Mouse (Mus musculus) B cell, adult 2 months (primary cell): ENCODE data around the gene Prkag1.

Source experiments
- DNase-seq, 2 experiments: peaks; one replicate each; pipeline ENCODE4 v3.0.0; 2022

Gene Prkag1

DNA sequence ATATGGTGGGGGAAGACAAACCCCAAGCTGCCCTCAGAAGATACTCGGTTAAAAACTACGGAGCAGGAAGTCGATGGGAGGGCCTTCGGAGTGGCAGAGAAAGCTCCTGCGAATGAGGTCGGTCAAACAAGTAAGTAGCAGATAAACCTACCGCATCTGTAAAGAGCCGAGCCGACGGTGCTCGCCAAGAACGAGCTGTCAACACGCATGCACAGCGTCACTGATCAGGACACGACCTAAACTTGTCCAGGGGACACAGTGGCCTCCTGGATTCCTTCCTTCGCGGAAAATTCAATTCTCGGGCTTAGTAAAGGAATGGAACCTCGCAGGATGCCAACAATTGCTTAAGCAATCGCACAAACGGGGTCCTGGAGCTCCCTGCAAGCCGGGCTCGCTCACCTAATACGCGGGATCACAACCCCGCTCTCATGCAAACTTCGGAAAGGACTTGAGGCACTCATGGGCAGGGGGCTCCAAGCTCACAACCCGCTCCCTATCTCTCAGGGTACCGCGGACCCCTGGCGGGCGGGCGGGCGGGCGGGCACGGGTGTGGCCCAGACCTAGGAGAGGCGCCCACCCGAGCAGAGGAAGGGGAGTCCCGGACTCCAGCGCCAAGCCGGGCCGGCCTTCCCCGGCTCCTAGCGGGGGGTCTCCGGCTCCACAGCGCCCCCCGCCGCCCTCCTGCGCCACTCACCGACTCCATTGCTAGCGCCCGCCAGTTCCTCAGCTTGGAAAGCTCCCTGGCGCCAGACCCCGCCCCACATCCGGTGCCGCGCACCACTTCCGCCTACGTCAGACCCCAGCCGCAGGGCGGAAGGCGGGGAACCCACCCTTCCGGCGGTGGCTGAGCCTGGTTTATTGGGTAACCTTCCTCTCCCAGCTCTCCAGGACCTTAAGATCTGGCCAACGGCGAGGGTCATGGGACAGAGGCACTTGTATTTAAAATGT is at the start of gene Prkag1:
Prkag1 (minus strand) TSS at position 786 of the 948 bp plus-strand sequence.
- DNase-seq = peak; percentile 99

DNA sequence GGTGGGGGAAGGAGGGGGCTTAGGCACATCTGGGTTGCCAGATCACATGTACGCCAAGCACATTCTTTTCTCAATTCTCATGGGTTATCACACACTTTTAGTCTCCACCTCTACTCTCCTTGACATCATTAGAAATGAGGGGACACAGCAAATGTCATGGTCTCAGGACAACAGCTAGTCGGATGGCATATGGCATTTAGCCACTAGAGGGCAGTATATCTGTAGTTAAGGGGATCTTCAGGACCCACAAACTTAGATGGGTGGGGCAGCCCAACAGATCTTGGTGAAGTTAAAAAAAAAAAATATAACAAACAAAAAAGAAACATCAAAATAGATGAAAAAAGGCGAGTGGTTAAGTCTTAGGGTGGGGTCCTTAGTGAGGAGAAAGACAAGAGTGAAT is 46.0 kb upstream of the Prkag1 start:
- DNase-seq = peak; percentile 77 to 82

DNA sequence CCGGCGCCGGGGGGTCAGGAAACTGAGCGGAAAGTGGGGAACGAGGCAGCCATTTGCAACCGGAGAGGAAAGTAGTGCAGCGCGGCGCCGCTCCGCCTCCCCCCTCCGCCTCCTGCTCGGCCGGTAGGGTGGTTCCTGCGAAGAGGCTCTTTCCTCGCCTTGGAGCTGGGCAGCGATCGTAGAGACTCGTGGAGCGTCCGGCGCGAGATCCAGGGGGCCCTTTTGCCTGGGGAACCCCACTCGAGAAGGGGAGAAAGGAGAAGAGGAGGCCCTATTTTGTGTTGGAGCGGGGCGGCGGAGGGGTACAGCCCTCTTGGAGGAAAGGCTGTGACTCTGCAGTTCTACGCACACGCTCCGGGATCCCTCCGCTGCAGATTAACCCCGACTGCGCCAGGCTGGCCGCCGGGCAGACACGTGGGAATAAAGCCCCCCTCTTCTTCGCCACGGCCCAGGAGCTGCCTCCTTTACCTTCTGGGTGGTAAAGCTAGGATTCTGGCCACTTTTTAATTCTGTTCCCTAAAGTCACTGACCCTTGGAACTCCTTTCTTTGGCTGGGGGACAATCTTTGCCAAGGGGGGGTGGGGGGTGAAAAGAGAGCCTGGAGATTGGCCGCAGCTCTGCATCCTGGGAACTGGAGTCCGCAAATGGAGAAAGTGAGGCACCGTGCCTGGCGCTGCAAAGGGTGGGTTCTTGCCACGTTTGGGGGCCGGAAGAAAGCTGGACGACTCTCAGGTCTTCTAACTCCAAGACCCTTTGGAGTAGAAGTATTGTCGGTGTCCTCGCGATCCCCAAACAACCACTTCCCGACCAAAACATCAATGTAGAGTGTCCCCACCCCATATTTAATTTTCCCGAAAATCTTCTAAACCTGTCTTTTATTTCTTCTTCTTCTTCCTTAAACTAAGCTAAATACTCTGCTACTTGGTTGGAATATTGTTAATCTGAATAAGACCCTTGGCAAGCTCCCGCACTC is 40.9 kb upstream of the Prkag1 start:
- DNase-seq = peak; percentile 93 to 94

DNA sequence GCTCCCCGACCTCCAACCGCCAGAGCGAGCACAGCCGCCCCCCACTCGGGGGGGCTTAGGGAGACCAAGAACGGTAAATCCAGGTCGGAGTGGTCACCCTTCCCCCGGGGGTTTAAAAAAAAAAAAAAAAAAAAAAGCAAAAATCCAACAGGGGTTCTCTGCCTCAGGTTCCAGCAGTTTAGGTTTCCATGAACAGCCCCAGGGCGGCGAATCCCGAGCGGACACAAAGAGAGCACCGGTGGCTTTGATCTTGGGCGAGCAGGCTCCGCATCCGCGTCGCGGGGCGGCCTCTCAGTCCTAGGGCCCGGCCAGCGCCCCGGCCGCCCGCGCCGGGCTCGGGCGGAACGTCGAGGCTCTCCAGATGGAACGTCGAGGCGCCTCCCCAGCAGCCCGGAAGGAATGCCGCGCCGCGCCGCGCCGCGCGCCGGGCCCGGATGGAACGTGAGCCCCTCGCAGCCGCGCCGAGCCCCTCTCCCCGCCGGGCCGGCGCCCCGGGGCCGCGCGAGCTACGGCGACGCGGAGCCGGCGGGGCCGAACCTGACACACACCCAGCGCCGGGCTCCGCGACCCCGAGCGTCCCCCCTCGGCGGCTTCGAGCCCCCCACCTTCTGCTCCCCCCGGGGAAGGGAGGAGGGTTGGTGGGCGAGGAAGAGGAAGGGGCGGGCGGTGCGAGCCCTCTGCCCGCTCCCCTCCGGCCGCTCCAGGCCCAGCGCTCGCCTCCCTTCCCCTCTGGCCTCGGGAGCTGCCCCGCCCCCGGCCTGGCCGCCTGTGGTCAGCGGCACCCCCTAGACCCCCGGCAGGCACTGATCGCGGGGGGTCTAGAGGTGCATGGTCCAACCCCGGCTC is 40.0 kb upstream of the Prkag1 start, which contains the start of gene Kmt2d:
Kmt2d (minus strand) TSS at position 135 of the 846 bp plus-strand sequence.
- peak in 1 of 2 experiments; percentile 31 for DNase-seq

DNA sequence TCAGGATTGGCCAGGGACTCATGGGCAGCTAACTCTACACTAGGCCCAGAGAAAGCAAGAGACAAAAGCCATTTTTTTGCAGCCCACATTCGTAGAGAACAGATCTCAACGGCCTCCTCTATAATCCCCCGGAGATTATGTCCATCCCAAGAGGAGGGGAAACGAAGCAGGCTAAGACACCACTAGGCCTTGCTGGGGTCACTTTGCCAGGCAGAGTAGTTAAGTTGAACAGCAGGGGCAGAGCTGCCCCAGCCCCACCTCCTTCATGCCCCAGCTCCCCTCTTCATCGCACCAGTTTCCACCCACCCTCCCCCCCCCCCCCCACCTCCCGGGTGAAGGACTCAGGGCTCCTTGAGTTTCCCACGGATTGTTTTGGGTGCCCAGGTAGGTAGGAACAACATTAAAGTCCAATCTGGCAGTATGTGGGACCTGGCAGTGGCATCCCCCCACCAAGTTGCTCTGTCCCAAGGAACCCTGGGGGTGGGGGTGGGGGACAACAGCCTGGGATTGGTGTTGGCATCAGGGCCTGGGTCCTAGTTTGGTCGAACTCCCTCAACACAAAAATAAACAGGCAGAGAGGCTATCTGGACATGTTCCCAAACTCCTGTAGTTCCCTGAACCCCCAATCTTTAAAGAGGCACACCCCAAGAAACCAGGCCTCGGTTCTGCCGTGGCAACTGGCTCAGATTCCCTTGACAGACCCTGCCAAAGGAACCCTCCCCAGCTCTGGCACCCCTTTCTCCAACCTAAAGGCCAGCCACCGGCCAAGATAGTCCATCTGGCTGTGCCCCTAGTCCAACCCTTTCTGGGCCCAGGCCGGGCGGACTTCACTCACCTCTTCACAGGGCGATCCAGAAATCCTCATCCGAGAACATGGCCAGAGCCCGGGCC is 39.1 kb upstream of the Prkag1 start:
- peak in 1 of 2 experiments; percentile 10 for DNase-seq

DNA sequence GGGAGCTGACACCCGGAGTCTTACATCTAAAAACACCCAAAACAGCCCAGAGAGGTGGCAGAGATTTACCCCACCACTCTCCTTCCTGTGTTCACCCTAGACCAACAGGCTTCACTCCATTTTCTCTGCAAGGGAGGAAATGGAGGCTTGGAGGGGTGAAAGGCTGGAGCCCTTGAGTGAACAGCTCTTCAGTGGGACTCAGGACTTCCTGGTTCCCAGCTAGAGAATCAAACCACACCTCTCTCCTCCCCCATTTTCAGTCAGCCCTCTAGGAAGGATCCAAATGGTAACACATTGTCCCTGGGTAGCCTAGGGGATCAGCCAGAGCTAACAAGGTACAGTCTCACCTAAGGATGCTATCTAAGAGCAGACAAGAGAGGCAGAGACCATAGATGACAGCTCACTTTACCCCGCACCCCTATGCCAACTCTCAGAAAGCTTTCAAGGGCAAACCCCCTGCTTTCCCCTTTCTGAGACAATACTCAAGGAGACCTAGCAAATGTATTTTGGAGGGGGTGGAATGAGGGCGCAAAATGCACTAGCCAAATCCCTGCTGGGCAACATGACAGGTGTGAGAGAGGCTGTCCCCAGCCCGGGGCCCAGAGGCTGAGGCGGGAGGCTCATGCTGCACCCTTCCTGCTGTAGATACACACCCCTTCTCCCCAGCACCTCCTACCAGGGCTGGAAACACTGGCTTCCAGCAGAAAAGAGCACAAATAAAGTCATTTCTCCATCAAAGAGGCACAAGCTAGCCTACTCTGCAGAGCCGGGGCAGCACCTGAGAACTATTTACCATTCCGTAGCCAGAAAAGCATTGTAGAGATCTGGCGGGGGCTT is 38.2 kb upstream of the Prkag1 start:
- DNase-seq = no peak

DNA sequence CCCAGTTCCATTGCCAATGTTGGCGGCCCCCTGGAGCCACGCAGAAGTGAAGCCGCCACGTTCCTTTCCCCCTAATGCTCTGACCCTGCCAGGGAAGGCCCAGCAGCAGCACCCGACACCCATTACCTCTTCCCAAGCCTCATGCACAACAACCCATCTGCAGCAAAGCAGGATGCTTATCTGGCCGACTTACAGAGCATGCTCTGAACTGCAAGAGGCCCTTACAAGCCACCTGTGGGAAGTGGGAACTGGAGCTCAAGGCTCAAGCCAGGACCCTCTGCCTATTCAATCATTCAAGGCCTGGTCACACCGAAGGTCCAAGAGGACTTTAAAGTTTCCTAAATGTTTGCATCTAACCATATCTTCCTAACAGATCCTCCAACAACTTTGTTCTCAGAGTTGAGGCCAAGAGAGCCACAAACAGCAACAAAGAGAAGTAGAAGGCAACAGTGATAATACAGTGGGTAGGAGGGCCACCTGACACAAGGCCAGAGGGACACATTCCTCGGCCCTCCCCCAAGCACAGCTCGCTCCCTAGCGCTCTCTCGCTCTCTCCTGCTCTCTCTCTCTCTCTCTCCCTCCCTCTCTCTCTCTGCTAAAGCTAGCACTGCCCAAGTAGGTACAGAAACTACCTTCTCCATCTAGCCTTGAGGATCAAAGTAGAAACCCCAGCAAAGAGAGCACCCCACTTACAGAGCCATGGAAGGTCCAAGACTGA is 37.2 kb upstream of the Prkag1 start:
- no peak for DNase-seq

DNA sequence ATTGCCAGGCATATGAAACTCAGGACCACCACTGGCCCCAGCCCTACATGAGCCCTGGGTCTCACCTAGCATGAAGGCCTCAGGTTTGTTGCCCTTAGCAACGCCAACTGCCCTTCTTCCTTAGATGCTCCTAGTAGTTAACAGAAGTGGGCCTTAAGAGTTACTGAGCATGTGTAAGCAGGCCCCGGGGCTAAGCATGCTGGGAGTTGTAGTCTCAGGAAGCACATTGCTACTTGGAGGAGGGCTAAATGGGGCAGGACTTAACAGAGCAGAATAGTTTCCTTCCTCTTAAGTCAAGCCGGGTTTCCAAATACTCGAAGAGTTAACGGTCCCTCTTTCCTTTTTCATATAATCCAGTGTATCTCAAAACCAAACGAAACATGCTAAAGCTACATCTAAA is 36.0 kb upstream of the Prkag1 start:
- peak; percentile 79 to 82 for DNase-seq

DNA sequence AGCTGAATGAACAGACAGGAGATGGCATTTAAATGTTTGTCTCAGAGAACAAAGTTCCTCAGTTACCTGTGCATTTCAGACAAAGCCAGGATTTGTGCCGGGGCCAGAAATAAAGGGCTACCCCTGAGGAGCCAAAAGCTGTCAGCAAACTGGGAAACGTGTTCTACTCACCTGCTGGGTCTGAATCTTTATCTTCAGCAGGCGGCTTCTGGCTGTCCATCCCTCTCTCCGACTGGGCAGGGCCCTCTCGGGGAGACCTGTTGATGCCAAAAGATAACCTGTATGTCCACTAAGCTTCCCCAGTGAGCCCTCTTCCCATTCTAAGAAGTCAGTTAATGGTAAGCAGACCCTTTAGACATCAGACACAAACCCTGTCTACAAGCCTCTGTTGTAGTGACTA is 35.2 kb upstream of the Prkag1 start:
- no peak for DNase-seq

DNA sequence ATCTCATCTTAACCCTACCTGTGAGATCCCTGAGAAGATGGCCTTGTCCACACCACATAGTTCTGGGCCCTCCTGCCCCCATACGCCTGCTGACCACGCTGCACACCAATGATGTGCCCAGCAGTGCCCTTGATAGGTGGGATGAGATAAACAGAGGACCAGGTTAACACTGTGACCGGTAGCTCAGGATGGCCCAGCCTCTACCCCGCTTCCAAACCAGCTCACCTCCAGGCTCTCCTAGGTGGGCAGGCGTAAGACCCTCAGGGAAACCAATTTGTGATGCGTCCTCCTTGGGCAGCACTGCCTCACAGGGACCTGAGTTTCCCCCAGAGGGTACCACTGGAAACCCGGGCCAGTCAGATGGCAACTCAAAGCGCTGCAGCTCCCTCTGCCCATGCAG is 34.5 kb upstream of the Prkag1 start:
- DNase-seq = no peak

DNA sequence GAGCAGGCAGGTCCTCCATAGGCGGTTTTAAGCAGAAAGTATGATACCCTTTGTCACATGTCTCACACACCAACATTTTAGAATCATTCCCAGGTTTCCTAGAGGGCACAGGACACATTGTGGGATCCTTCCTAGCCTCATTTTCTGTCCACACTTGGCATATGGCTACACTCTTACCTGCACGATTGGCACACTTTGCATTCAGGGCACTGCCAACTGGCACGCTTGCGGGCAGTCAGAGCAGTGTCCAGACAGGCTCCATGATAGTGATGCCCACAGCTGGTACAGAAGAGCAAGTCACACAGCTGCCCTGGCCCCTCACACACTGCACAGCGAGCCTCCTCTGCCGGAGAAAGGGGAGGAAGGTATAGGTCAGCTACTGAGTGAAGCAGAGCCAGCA is 33.6 kb upstream of the Prkag1 start:
- no peak for DNase-seq

DNA sequence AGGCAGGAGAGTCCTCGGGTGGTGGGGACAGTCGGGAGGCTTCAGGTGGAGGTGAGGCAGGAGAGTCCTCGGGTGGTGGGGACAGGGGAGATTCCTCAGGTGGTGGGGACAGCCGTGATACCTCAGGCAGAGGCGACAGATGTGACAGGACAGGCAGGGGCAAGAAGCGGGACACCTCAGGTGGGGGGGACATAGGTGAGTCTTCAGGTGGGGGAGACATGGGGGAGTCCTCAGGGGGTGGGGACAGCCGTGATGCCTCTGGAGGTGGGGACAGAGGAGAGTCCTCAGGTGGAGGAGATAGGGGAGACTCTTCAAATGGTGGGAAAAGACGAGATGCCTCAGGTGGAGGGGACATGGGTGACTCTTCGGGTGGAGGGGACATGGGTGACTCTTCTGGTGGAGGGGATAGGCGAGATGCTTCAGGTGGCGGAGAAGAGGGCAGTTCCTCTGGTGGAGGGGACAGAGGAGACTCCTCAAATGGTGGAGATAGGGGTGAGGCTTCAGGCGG is 32.2 kb upstream of the Prkag1 start:
- no peak for DNase-seq

DNA sequence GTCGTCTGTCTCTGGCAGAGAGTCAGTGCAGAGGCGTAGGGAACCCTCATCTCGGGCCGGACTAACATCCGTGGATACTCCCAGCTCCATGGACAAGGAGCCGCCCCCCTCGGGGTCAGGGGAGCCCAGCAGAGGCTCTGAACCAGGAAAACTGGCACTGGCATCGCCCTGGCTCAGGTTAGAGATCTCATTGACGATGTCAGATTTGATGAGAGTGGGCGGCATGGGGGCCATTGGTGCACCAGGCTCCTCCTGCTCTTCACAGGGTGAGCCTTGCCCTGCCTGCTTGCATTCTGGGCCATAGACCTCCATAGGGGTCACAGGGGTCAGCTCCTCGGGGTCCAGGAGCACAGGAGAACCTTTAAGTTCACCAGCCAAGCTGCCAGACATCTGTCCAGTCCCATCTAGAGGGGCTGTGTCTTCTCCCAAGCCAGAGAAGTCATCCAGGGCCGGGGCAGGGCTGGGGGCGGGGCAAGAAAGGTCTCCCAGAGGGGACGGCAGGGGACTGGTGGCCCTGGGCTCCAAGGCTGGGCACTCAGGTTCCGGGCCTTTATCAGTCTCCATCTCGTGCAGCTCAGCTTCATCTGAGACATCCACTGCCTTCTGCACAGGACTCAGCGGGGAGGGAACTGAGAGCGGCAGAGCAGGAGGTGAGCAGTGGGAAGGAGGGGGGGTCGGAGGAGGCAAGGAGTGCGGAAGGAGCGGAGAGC is 30.5 kb upstream of the Prkag1 start:
- no peak for DNase-seq

DNA sequence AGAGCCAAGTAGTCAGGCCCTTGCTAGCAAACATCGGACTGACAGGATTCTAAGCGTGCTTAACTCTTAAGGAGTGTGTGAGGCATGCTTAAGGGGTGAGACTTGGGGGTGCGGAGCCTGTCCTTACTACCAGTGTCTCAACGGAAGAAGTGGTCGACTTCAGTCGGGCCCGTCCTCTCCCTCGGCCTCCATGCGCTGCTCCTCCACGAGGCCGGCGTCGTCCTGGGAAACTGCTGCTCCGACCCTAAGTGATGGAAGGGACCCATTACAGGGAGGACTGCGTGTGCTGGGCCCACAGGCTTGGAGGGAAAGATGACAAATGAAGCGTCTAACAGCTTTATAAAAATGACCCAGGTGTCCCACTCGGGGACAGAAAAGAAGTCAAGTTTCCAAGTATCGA is 29.6 kb upstream of the Prkag1 start:
- no peak for DNase-seq

DNA sequence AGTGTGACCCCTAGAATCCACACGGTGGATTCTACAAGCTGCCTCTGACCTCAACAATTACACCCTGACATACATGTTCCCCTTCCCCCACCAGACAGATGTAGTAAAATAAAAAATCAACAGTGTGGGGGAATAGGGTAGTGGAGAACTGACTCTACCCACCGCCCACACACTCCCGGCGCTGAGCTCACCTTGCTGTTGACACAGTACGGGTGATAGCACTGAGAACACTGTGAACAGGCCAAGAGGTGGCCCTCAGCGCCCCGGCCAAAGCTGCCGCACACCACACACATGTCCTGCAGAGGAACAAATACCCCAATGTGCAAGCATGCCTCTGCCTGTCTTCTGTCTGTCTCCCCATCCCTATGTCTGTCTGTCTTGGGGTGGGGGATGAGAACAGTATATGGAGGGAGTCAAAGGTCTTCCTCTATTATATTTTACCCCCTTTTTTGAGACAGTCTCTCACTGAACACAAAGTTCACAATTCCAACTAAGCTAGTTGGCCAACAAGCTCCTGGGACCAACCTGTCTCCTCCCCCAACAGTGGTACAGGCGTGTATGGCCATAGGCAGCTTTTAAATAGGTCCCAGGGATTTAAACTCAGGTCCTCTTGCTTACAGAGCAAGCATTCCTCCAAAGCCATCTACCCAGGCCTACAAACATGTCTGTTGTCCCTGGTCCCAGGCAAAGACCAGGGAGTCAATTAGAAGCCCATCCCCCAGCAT is 28.2 kb upstream of the Prkag1 start:
- no peak for DNase-seq

DNA sequence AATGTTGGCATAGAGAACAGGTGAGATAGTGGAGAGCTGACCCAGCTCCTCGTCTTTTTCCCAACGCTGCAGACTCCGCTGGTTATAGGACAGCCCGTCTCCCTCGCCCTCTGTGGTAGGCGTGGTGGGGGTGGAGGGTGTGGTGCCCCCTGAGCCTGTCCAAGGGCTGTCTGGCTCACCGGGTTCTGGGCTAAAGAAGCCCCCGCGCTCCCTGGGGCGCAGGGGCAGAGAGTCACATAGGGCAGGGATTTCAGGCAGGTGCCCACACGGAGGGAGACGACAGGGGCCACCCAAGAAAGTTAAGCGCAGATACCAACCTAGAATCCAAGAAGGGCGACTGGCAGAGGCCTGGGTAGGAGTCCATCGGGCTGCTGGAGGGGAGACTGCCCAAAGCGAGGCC is 22.9 kb upstream of the Prkag1 start:
- no peak for DNase-seq

DNA sequence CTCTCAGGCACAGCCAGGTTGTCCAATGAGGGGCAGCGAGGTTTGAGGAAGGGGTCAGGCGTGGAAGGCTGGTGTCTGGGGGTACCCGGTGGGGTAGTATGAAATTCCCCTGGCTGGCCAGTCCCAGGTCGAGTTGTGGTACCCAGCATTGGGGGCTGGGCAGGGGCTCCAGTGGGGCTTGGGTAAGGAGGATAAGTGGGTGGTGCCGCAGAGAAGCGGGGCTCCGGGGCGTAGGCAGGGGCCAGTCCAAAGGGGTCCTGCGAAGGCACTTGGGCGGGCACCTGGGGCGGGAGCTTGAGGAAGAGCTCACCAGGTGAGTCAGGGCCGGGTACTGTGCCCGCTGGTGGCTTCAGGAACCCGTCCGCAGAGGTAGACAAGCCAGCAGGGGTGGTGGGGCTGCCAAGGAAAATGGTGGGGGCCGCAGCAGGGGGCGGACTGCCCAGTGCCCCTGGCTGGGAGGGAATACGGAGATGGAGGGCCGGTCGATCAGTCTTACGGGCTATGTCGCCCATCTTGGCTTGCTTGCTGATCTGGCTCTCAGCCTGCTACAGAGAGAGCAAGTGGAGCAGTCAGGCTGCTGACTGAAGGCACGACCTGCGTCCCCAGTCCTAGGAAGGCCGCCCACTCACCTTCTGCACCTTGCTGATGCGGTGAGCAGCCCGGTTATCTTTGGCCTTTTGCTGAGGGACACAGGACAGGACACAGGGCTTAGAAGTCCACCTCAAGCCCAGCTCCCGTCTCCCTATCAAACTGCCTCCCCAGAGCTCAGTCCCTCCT is 22.0 kb upstream of the Prkag1 start:
- DNase-seq = no peak
